22 mouse cellular contexts compared by ENCODE assay signal in the genomic region with DNA sequence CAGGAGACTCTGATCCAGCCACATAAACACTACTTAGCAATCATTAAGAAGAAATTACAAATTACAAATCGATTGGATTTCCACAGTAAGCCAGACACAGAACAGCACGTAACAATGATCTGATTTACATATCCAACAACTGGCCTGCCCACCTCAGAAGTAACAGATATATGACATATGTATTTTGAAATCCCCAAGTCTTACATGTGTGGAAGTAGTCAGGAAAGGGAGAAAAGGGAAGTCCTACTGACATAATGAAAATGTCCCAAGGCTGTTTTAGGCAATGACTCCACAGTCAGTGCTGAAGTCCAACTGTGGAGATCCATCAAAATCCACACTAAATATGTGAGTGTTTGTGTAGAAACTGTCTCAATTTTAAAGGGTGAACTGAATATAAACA. TPM values are rescaled to one million over a fixed set of nuclear protein-coding genes. Genes with fewer than 3 reads are reported as not detected.
DNase-seq lines count a peak whose midpoint lies in the region; ATAC-seq and TF ChIP-seq lines count a peak whose summit lies in the region.
"Had no signal": no experiment of that assay in that cellular context is flagged by ENCODE, and none has a peak within 500 bp of the region (broad histone marks: within the 10 kb centered on the region; RNA-seq: fewer than 3 reads in every experiment).

No protein-coding gene starts in this region.

- no peak for TF ChIP-seq EP300 in lung, postnatal 0 days (IDR thresholded peaks at IDR 0.05)

- no peak overlapping the region for H3K9ac ChIP-seq in lung, postnatal 0 days (replicated peaks; ENCODE audit: low read depth)
- H3K9ac ChIP-seq: embryonic facial prominence, embryonic 12.5 days; forebrain, embryonic 13.5 days; forebrain, embryonic 15.5 days; forebrain, postnatal 0 days had no signal

- no peaks in the 10 kb centered on the region for H3K4me1 ChIP-seq in lung, postnatal 0 days (ENCODE audit: insufficient read depth, low read depth, low read length)
- H3K4me1 ChIP-seq: embryonic facial prominence, embryonic 10.5 days; forebrain, embryonic 13.5 days had no signal

- H3K4me3 ChIP-seq in lung, postnatal 0 days (ENCODE audit: low read depth, low read length): no peak overlapping the region
- no peak overlapping the region for H3K4me3 ChIP-seq in macrophage (ENCODE audit: inconsistent target)
- H3K4me3 ChIP-seq: embryonic facial prominence, embryonic 10.5 days; embryonic facial prominence, embryonic 12.5 days; forebrain, embryonic 13.5 days; forebrain, embryonic 15.5 days had no signal

- H3K79me2 ChIP-seq in macrophage (ENCODE audit: inconsistent target): peaks cover 100% of the 10 kb centered on the region

- H3K27me3 ChIP-seq in lung, postnatal 0 days (replicated peaks; ENCODE audit: insufficient read depth, low read length): no peaks in the 10 kb centered on the region
- H3K27me3 ChIP-seq: embryonic facial prominence, embryonic 12.5 days; forebrain, embryonic 13.5 days; forebrain, embryonic 15.5 days had no signal

- H3K4me2 ChIP-seq in lung, postnatal 0 days (replicated peaks; ENCODE audit: low read depth, low read length): no peak overlapping the region
- H3K4me2 ChIP-seq: embryonic facial prominence, embryonic 12.5 days; forebrain, embryonic 13.5 days; forebrain, embryonic 15.5 days had no signal

- DNase-seq in lung, postnatal 0 days (ENCODE audit: low spot score): peak; percentile 16
- no peak for DNase-seq in lung, postnatal 25 days (ENCODE audit: low spot score)
- no peak for DNase-seq in adrenal gland, postnatal 10 days
- DNase-seq in gastrocnemius, postnatal 10 days: no peak
- no peak for DNase-seq in testis, postnatal 14 days (ENCODE audit: low spot score)
- DNase-seq: adrenal gland, adult 2 months; adrenal gland, postnatal 14 days; adrenal gland, postnatal 36 days; cerebellum, adult 11 months; cerebellum, adult 18-20 months; cerebellum, adult 8-10 months; cerebellum, adult 9-11 months; cerebellum, postnatal 14 days; cerebellum, postnatal 36 days; forebrain, postnatal 0 days had no signal

- 94% methylated on average over 2 of the region's 2 CpGs for WGBS in lung, postnatal 0 days
- 74% methylated on average over 2 of the region's 2 CpGs for WGBS in macrophage (ENCODE audit: missing documents)

- peaks cover 23% of the 10 kb centered on the region; the same call in 1 of the 2 replicates for H3K36me3 ChIP-seq in lung, postnatal 0 days (ENCODE audit: insufficient read depth, low read length)
- peaks cover 46% of the 10 kb centered on the region for H3K36me3 ChIP-seq in macrophage (ENCODE audit: inconsistent target)

- no peak for ATAC-seq in lung, postnatal 0 days
- 0 out of 2 replicates have a peak, but pooled peaks have one; percentile 9 for ATAC-seq in common myeloid progenitor, adult 5-6 weeks (replicated peaks; ENCODE audit: low read depth, poor library complexity, severe bottlenecking)
- peak; percentile 70 for ATAC-seq in megakaryocyte progenitor cell, adult 5-6 weeks (replicated peaks; ENCODE audit: poor library complexity)
- ATAC-seq: forebrain, embryonic 13.5 days; forebrain, embryonic 15.5 days; forebrain, postnatal 0 days had no signal

- no peak overlapping the region for H3K27ac ChIP-seq in lung, postnatal 0 days (ENCODE audit: low read length)
- peak overlapping the region; percentile 7; the same call in 1 of the 2 replicates for H3K27ac ChIP-seq in macrophage
- H3K27ac ChIP-seq: embryonic facial prominence, embryonic 10.5 days; embryonic facial prominence, embryonic 12.5 days; forebrain, embryonic 13.5 days; forebrain, embryonic 15.5 days had no signal

- no peak for TF ChIP-seq CTCF in lung, postnatal 0 days (IDR thresholded peaks at IDR 0.05)

- no peaks in the 10 kb centered on the region for H3K9me3 ChIP-seq in lung, postnatal 0 days (ENCODE audit: low read length)
- H3K9me3 ChIP-seq: embryonic facial prominence, embryonic 10.5 days; embryonic facial prominence, embryonic 12.5 days; forebrain, embryonic 13.5 days; forebrain, embryonic 15.5 days had no signal

RNA-seq across cellular contexts. Expression of a gene that starts 21.5 kb away (rescaled TPM):
- 29.3 and 31.8 TPM in 2 replicates for polyA plus RNA-seq in lung, postnatal 0 days (2015; fragmentation: Nextera tagmentation; extraction: Ambion mirVana)
- total RNA-seq in common myeloid progenitor, adult 5-6 weeks (2017): 63.0 and 63.7 TPM in 2 replicates
- 100 to 1,000 TPM in 3 of 26 experiments, 10 to 100 TPM in 23; 32.3 to 116 (median 75.6) TPM for total RNA-seq in macrophage (2018; cell fraction: chromatin; rRNA removed)
- 100 to 1,000 TPM in 12 of 26 experiments, 10 to 100 TPM in 14; 60.4 to 134 (median 84.7) TPM for total RNA-seq in macrophage (2018; cell fraction: cytosol; rRNA removed)
- 100 to 1,000 TPM in 2 of 26 experiments, 10 to 100 TPM in 24; 51.3 to 115 (median 78.1) TPM for total RNA-seq in macrophage (2018; cell fraction: nucleus; rRNA removed)
- 86.8 to 105 TPM (median 101 TPM) in 3 replicates for polyA plus RNA-seq in macrophage (2018)
- 27.1 and 34.8 TPM in 2 replicates for total RNA-seq in megakaryocyte progenitor cell, adult 5-6 weeks (2015)
- 51.7 and 52.5 TPM in 2 replicates for total RNA-seq in megakaryocyte progenitor cell, adult 5-6 weeks (2017)
- 100 to 1,000 TPM; 115 to 121 TPM for total RNA-seq in adrenal gland, postnatal 10 days (2021)
- total RNA-seq in gastrocnemius, postnatal 10 days (2021): 10 to 100 TPM; 54.3 to 63.7 TPM

RNA-seq across cellular contexts. Expression of a gene that starts 28.4 kb away (rescaled TPM):
- 71.1 and 79.8 TPM in 2 replicates for polyA plus RNA-seq in lung, postnatal 0 days (2015; fragmentation: Nextera tagmentation; extraction: Ambion mirVana)
- total RNA-seq in common myeloid progenitor, adult 5-6 weeks (2017): 8.1 and 18.9 TPM in 2 replicates
- total RNA-seq in macrophage (2018; cell fraction: chromatin; rRNA removed): 10 to 100 TPM; 30.8 to 82.0 (median 54.7) TPM
- 100 to 1,000 TPM in 18 of 26 experiments, 10 to 100 TPM in 8; 89.8 to 155 (median 119) TPM for total RNA-seq in macrophage (2018; cell fraction: cytosol; rRNA removed)
- 100 to 1,000 TPM in 5 of 26 experiments, 10 to 100 TPM in 21; 63.3 to 114 (median 81.8) TPM for total RNA-seq in macrophage (2018; cell fraction: nucleus; rRNA removed)
- polyA plus RNA-seq in macrophage (2018): 93.5 to 132 TPM (median 125 TPM) in 3 replicates
- 37.4 and 42.1 TPM in 2 replicates for total RNA-seq in megakaryocyte progenitor cell, adult 5-6 weeks (2015)
- 15.9 and 16.1 TPM in 2 replicates for total RNA-seq in megakaryocyte progenitor cell, adult 5-6 weeks (2017)
- total RNA-seq in adrenal gland, postnatal 10 days (2021): 10 to 100 TPM; 79.0 to 92.5 TPM
- 10 to 100 TPM; 16.5 to 17.1 TPM for total RNA-seq in gastrocnemius, postnatal 10 days (2021)
